Mouse (Mus musculus): ENCODE data around the gene Vav2. TPM values are rescaled to one million over a fixed set of nuclear protein-coding genes. Genes with fewer than 3 reads are reported as not detected.

The Vav2 gene
- polyA plus RNA-seq, 1 experiment: 28.1 TPM

DNA sequence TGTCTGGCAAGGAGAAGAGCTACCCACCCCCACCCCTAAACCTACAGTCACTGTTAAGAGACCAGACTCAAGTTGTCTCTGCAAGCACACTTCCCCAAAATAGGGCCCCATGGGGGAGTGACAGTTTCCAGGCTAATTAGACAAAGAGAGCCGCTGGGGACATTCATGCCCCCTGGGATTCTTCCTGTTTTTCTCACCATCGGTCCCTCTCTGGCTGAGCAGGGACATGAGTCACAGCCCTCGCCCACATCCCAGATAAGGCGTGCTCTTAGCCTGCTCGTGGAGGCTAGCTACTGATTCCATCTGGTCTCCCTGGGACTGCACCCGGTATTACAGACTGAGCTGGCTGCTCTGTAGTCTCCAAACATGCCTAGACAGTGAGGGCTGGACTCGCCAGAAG lies 194.5 kb downstream of the Vav2 start:
- 47% methylated on average over 7 of the region's 7 CpGs for WGBS
- Histone ChIP-seq H3K27ac (ENCODE audit: insufficient read depth, low read depth, low read length) (0 out of 2 replicates have a peak overlapping the region, but pooled peaks have one; percentile 8), H3K4me1 (ENCODE audit: control insufficient read depth, insufficient read depth, low read length) (no peaks in the 10 kb centered on the region), H3K4me3 (ENCODE audit: insufficient read depth, low read depth, low read length) (no peak overlapping the region), H3K27me3 (replicated peaks; ENCODE audit: control insufficient read depth, insufficient read depth, low read length) (no peaks in the 10 kb centered on the region), H3K36me3 (ENCODE audit: control insufficient read depth, insufficient read depth, low read length) (no peaks in the 10 kb centered on the region)
- TF ChIP-seq POLR2A (IDR thresholded peaks at IDR 0.05; ENCODE audit: low read depth, low read length) (no peak), CTCF (conservative IDR thresholded peaks at IDR 0.05; ENCODE audit: insufficient read depth, insufficient read length, low read depth, low read length) (no peak)
- DNase-seq: peak; percentile 16

DNA sequence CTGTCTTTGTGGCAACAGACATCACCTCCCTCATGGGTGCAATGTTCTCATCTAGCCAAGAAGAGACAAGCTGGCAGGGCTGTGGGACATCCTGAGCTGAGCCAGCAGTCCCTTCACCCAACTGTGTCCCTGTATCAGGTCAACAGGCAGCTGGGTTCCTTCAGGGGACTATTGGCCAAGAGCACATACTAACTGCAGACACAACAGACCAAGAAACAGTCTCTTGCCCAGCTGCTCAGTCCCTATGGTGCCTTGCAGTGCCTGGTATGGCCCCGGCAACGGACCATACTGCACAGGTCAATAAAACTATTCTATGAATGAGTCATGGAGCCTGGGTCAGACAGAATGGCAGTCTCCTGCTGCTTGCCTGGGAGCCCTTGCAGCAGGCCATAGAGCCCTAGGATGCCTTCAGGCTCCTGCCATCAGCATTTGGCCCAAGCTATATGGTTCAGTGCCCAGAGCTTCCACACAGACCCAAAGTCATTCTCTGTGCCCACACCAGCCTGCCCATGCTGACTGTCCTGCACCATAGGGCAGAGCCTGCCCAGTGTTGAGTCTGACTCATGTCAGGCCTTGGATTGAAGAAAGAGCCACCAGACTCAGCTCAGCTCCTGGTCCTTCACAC lies 197.2 kb downstream of the Vav2 start:
- WGBS: 79% methylated on average over 2 of the region's 2 CpGs
- H3K27me3 ChIP-seq (replicated peaks; ENCODE audit: control insufficient read depth, insufficient read depth, low read length): no peaks in the 10 kb centered on the region
- no peak for DNase-seq
- no peak overlapping the region for H3K4me3 ChIP-seq (ENCODE audit: insufficient read depth, low read depth, low read length)
- H3K4me1 ChIP-seq (ENCODE audit: control insufficient read depth, insufficient read depth, low read length): no peaks in the 10 kb centered on the region
- no peak overlapping the region for H3K27ac ChIP-seq (ENCODE audit: insufficient read depth, low read depth, low read length)
- TF ChIP-seq CTCF (conservative IDR thresholded peaks at IDR 0.05; ENCODE audit: insufficient read depth, insufficient read length, low read depth, low read length) (no peak), POLR2A (IDR thresholded peaks at IDR 0.05; ENCODE audit: low read depth, low read length) (no peak)
- no peaks in the 10 kb centered on the region; the same call in none of the 2 replicates for H3K36me3 ChIP-seq (ENCODE audit: control insufficient read depth, insufficient read depth, low read length)

DNA sequence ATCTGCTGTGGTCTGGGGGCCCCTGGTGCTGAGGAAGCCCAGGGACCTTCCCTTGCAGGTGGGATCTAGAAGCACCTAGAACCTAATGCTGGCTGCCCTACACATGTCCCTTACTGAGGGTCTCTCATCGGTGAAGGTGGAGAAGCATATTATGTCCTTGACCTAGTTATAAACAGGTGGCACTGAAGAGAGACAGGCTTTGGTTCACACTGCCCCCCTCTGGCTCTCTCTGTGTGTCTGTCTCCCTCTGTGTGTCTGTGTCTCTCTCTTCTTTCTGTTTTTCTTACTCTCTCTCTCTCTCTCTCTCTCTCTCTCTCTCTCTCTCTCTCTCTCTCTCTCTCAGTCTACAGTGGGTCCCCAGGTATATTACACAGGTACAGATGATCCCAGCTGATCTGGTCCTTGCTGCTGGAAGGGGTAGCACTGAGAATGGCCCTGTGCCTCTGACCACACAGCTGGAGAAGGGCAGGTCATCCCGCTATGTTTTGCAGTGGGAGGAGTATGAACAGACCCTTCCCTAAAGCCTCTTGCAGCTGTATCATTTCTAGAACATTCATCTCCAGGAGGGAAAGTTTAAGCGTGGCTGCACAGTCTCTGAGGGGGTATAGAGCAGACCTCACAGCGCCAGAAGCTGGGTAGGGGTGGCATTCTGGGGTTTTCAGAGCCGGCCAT lies 197.9 kb downstream of the Vav2 start:
- H3K4me3 ChIP-seq (ENCODE audit: insufficient read depth, low read depth, low read length): no peak overlapping the region
- no peak for DNase-seq
- H3K4me1 ChIP-seq (ENCODE audit: control insufficient read depth, insufficient read depth, low read length): no peaks in the 10 kb centered on the region
- TF ChIP-seq POLR2A (IDR thresholded peaks at IDR 0.05; ENCODE audit: low read depth, low read length) (no peak), CTCF (conservative IDR thresholded peaks at IDR 0.05; ENCODE audit: insufficient read depth, insufficient read length, low read depth, low read length) (0 out of 2 replicates have a peak, but pooled peaks have one; percentile 21)
- H3K27me3 ChIP-seq (replicated peaks; ENCODE audit: control insufficient read depth, insufficient read depth, low read length): no peaks in the 10 kb centered on the region
- no peak overlapping the region for H3K27ac ChIP-seq (ENCODE audit: insufficient read depth, low read depth, low read length)
- H3K36me3 ChIP-seq (ENCODE audit: control insufficient read depth, insufficient read depth, low read length): no peaks in the 10 kb centered on the region; the same call in none of the 2 replicates
- 82% methylated on average over 5 of the region's 5 CpGs for WGBS

DNA sequence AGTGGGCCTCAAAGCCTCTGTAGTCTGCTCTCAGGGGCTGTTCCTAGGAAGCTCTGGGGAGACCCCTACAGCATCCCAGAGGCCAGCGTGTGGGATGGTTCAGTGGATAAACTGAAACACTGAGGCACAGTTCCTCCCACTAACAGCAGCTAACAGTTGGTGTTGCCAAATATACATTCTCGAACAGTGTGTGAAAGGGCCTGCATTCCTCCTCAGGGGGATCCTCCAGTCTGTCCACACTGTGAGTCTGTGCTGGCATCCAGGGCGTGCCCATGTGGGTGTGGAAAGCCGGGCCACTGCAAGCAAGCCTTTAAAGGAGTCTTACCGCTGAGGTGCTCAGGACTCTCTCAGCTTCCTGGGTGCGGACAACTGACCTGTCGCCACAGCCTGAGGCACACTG lies 200.3 kb downstream of the Vav2 start:
- H3K27me3 ChIP-seq (replicated peaks; ENCODE audit: control insufficient read depth, insufficient read depth, low read length): no peaks in the 10 kb centered on the region
- TF ChIP-seq CTCF (conservative IDR thresholded peaks at IDR 0.05; ENCODE audit: insufficient read depth, insufficient read length, low read depth, low read length) (no peak), POLR2A (IDR thresholded peaks at IDR 0.05; ENCODE audit: low read depth, low read length) (no peak)
- H3K36me3 ChIP-seq (ENCODE audit: control insufficient read depth, insufficient read depth, low read length): peaks cover 1% of the 10 kb centered on the region
- H3K4me1 ChIP-seq (ENCODE audit: control insufficient read depth, insufficient read depth, low read length): no peaks in the 10 kb centered on the region
- 81% methylated on average over 7 of the region's 7 CpGs for WGBS
- DNase-seq: no peak
- H3K4me3 ChIP-seq (ENCODE audit: insufficient read depth, low read depth, low read length): no peak overlapping the region
- H3K27ac ChIP-seq (ENCODE audit: insufficient read depth, low read depth, low read length): no peak overlapping the region

DNA sequence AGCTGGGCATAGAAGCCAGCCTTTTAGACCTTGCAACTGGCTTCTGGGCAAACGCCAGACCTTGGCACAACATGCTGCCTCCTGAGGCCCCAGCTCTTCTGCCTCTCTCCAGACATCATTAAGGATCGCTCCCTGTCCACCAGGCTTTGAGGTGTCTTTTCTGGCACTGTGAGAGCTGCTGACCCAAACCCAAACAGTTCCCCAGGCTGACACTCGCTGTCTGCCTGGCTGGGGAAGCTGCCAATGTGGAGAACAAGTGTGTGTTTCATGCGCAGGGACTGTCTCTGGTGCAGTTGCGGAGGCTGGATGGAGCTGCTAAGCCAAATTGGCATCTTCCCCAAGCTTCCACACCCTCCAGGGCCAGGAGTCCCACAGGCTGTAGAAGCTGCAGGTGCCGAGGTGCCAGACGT lies 203.8 kb downstream of the Vav2 start:
- Histone ChIP-seq H3K4me3 (ENCODE audit: insufficient read depth, low read depth, low read length) (no peak overlapping the region), H3K4me1 (ENCODE audit: control insufficient read depth, insufficient read depth, low read length) (no peaks in the 10 kb centered on the region), H3K27ac (ENCODE audit: insufficient read depth, low read depth, low read length) (no peak overlapping the region), H3K36me3 (ENCODE audit: control insufficient read depth, insufficient read depth, low read length) (peaks cover 1% of the 10 kb centered on the region), H3K27me3 (replicated peaks; ENCODE audit: control insufficient read depth, insufficient read depth, low read length) (no peaks in the 10 kb centered on the region)
- DNase-seq: no peak
- WGBS: 87% methylated on average over 7 of the region's 7 CpGs
- no peak for TF ChIP-seq CTCF (conservative IDR thresholded peaks at IDR 0.05; ENCODE audit: insufficient read depth, insufficient read length, low read depth, low read length)
- TF ChIP-seq POLR2A (IDR thresholded peaks at IDR 0.05; ENCODE audit: low read depth, low read length): no peak

DNA sequence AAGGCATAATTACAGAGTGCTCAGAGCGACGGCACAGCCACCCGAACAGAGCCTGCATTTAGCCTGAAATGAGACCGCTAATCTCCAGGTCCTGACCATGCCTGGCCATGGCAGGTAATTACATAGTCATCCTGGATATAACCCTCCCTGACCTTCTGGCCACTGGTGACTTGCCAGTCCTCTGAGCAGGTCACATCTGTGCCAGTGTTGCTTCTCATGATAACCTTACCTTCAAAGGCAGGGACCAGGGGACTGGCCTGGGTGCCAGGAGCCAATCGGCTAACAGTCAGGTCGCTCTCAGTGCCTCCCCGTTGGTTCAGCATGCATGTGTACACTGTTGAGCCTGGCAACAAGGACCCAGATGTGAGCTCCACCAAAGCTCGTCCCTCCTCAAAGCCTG lies 208.3 kb downstream of the Vav2 start:
- Histone ChIP-seq H3K27me3 (replicated peaks; ENCODE audit: control insufficient read depth, insufficient read depth, low read length) (no peaks in the 10 kb centered on the region), H3K27ac (ENCODE audit: insufficient read depth, low read depth, low read length) (no peak overlapping the region), H3K4me3 (ENCODE audit: insufficient read depth, low read depth, low read length) (no peak overlapping the region), H3K36me3 (ENCODE audit: control insufficient read depth, insufficient read depth, low read length) (0 out of 2 replicates have a peak, but pooled peaks cover 1% of the 10 kb centered on the region), H3K4me1 (ENCODE audit: control insufficient read depth, insufficient read depth, low read length) (0 out of 2 replicates have a peak, but pooled peaks cover under 1% of the 10 kb centered on the region)
- TF ChIP-seq POLR2A (IDR thresholded peaks at IDR 0.05; ENCODE audit: low read depth, low read length): no peak
- no peak for TF ChIP-seq CTCF (conservative IDR thresholded peaks at IDR 0.05; ENCODE audit: insufficient read depth, insufficient read length, low read depth, low read length)
- 91% methylated on average over 8 of the region's 8 CpGs for WGBS
- DNase-seq: no peak

DNA sequence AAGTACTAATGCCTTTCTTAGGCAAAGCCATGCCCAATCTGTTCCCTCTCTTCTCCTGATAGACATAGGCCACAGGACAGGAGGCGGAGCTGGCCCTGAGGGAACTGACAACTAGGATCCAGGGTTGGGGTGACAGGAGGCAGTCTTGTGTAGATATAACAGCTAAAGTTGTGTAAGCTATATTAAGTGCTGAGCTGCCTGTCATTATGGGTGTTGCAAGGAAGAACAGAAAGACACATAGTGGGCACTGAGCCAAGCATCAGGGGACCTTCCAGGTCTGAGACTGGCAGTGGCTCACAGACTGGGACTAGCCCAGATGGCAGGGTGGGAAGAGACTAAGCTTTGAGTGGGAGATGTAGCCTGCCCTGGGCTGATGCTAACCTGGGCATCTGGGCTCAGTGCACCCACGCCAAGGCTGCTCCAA lies 208.7 kb downstream of the Vav2 start:
- H3K27me3 ChIP-seq (replicated peaks; ENCODE audit: control insufficient read depth, insufficient read depth, low read length): no peaks in the 10 kb centered on the region
- H3K36me3 ChIP-seq (ENCODE audit: control insufficient read depth, insufficient read depth, low read length): 0 out of 2 replicates have a peak, but pooled peaks cover 1% of the 10 kb centered on the region
- H3K4me1 ChIP-seq (ENCODE audit: control insufficient read depth, insufficient read depth, low read length): peaks cover 4% of the 10 kb centered on the region; the same call in 1 of the 2 replicates
- 92% methylated on average over 2 of the region's 2 CpGs for WGBS
- H3K27ac ChIP-seq (ENCODE audit: insufficient read depth, low read depth, low read length): no peak overlapping the region
- TF ChIP-seq POLR2A (IDR thresholded peaks at IDR 0.05; ENCODE audit: low read depth, low read length) (no peak), CTCF (conservative IDR thresholded peaks at IDR 0.05; ENCODE audit: insufficient read depth, insufficient read length, low read depth, low read length) (no peak)
- no peak overlapping the region for H3K4me3 ChIP-seq (ENCODE audit: insufficient read depth, low read depth, low read length)
- no peak for DNase-seq
